Mouse (Mus musculus) adipocyte (in vitro differentiated cells): ENCODE results near the gene Spta1.

Experiments used
- DNase-seq: peaks from one replicate; pipeline ENCODE4 v3.0.0-alpha.2; 2016; ENCODE audit warnings: low spot score

Spta1 gene

DNA sequence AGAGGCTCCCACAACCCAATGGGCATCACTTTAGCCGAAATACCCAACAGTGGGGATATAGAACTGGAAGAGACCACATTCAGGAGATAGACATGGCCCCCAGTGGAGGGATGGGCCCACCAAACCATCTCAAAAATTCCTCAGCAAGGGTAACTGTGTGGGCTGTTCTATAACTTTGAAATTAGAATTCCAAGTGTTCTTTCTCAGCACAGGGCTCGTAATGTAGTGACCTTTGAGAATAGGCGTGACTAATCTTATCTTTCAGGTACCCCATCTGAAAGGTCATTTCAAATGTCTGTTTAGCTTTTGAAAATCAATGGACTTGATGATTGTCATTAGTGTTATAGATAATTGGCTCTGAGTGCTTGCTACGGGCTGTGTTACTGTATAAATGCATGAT is 95.2 kb downstream of the Spta1 start:
- no peak for DNase-seq

GRCm38 (mm10) chr1:174269162-174269561 is 96.6 kb downstream of the Spta1 start:
- DNase-seq: no peak

GRCm38 (mm10) chr1:174270643-174271042 is 98.1 kb downstream of the Spta1 start:
- no peak for DNase-seq
